Mouse (Mus musculus) frontal cortex, postnatal 14 days (tissue): ENCODE results near the gene Tspan4.

ENCODE experiments used
- DNase-seq, 2 experiments: peaks; one replicate each; pipeline ENCODE4 v3.0.0; 2022; ENCODE audit warnings: low spot score in 2 of 2

Gene Tspan4

GRCm38 (mm10) chr7:141476226-141476980 is 1.4 kb downstream of the Tspan4 start:
- no peak for DNase-seq

GRCm38 (mm10) chr7:141476981-141477370 is 1.9 kb downstream of the Tspan4 start:
- no peak for DNase-seq

GRCm38 (mm10) chr7:141477578-141478269 is 2.7 kb downstream of the Tspan4 start:
- DNase-seq: no peak

DNA sequence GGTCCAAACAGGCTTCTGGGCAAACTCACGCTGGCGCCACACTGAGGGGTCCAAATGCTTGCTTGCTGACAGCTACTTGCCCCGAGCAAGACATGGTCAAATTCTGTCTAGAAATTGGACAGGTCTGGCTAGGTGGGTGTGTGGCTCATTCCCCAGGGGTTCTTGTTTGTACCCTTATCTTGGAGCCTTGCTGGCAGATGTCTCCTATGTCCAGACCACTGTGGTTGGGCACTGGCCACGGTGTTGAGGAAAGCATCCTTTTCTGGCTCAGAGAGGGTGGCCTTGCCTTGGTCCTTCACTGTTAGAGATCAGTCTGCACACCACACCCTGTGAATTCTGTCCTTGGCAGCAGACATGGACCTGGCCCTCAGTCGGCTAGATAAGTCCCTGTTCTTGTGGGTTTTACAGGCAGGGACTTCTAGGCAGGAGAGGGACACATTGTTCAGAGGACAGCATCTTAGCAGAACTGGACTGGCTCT is 3.3 kb downstream of the Tspan4 start:
- DNase-seq: no peak

- DNase-seq: peak in 1 of 2 experiments; percentile 57
Observed at GRCm38 (mm10) chr7:141480842-141481497, 5.9 kb downstream of the Tspan4 start.

- no peak for DNase-seq
Observed at GRCm38 (mm10) chr7:141481498-141482401, 6.7 kb downstream of the Tspan4 start.

DNA sequence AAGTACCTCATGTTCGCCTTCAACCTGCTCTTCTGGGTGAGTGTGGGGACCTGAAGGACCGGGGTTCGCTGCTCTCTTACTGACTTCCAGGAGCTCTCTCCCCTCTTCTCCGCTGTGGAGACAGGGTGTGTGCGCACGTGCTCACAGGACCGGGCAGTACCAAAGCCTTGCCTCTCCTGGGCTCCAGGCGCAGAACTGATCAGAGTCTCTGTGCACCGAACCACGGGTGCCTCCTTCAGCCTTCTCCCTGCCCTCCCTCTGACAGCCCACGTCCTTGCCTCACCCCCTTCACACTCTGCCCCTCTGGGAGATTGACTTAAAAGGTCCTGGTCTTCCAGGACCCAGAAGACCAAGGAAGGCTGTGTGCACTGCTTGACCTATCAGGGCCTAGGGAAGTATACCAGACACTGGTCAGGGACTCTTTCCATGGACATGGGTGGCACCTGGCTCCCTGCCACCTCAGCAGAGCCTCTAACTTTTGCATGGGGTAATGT is 7.5 kb downstream of the Tspan4 start:
- DNase-seq: no peak

GRCm38 (mm10) chr7:141483114-141483653 is 8.1 kb downstream of the Tspan4 start:
- no peak for DNase-seq

- DNase-seq: no peak
Observed at GRCm38 (mm10) chr7:141484186-141485120, 9.4 kb downstream of the Tspan4 start.

DNA sequence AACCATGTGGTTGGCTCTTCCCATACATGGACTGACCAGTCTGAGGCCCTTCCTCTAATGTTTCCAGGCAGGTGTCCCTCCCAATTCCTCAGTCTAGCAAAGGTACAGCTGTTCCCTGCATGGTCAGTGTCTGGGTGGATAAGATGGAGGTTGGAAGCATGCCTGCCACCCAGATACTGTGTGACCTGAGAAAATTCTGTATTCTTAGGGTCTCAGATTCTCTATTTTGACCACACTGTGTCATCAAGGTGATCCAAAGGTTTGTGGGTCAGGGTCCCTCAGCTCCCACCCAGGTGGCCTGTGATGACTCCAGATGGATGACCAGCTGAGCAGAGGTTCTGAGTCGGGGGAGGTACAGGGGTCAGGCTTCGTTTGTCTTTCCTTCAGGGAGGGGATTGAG is 10.1 kb downstream of the Tspan4 start:
- DNase-seq: no peak

DNA sequence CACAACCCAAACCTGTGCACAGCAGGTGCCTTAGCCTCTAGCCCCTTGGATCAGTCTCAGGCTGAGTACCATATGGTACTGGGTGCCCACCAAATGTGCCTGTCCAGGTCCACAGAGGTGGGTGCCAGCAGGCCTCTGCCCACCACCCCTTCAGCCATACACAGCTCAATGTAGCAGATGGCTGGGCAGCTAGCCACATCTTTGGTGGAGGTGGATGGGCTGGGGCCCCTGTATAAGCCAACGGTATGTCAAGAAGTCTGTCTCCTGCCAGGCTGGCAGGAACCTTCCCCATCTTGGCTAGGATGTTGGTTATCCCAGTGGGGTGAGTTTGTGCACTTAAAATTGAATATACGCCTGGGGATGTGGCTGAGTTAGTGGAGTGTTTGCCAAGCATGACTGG is 10.6 kb downstream of the Tspan4 start:
- DNase-seq: no peak

GRCm38 (mm10) chr7:141486239-141486638 is 11.2 kb downstream of the Tspan4 start:
- DNase-seq: no peak

DNA sequence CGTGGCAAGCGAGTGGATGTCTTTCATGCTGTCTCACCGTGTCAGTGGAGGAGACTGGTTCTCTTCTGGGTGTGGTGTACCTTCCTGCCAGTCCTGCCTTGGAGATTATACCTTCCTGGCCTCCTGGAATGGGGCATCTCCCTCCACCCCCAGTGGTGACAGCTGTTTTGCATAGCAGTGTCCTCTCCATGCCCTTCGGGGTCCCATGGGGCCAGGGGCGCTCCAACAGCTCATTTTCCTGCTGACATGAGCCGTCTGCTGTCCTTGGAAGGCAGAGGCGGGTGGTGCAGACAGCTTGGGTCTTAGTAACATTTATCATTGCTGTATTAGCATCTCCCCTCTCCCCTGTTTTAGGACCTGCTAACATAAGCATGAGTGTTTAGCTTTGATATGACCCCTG is 12.1 kb downstream of the Tspan4 start:
- no peak for DNase-seq

DNA sequence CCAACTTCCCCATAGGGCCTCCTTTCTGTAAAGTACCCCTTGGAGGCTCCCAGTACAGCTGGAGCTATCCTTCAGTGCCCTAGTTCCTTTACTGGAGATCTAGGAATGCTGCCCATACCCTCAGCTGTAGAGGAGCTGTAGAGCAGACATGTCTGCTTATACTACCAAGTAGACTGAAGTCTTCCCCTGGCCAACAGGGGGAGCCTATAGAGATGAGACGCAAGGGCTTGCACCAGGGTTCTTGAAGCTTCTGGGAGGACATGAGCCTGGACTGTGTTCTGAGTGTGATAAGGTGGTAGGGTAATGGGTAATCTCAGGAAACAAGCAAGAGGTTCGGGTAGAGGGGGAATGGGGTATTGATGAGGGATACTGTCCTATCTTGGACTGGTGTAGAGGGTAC is 16.1 kb downstream of the Tspan4 start:
- no peak for DNase-seq

- no peak for DNase-seq
Observed at GRCm38 (mm10) chr7:141492738-141493137, 17.7 kb downstream of the Tspan4 start.

DNA sequence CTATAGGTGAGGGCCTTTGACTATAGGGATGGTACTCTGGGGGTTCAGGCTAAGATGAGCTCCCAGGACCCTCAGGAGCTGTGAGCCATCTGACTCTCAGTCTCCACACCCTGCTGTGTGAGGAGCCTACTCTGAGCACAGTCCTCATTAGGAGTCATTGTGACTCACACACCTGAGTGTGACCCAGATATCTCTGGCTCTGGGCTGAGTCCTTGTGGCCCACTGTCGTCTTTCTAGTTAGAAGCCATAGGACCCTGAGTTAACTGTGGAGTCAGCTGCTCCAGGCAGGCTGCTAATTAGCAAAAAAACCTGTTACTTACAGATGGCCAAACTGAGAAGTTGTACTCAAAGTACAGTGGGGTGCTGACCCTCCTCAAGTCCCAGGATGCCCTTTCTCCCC is 18.7 kb downstream of the Tspan4 start:
- no peak for DNase-seq

DNA sequence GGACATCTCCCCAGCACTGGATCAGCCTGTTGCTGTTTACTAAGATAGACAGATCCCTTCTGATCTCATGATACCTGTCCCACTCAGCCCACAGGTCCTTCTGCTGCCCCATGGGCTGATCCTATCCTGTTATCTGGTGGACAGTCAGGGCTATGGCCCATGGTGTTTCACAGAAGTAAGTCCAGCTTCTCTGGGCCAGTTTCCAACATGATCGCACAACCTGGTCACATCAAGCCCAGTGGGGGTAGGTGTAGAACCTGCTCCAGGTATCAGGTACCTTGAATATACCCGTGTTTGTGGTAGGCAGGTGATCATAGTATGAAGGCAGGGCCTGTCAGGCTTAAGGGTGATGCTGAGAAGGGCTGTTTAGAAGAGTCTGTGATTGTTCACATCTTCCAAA is 20.3 kb downstream of the Tspan4 start:
- no peak for DNase-seq

DNA sequence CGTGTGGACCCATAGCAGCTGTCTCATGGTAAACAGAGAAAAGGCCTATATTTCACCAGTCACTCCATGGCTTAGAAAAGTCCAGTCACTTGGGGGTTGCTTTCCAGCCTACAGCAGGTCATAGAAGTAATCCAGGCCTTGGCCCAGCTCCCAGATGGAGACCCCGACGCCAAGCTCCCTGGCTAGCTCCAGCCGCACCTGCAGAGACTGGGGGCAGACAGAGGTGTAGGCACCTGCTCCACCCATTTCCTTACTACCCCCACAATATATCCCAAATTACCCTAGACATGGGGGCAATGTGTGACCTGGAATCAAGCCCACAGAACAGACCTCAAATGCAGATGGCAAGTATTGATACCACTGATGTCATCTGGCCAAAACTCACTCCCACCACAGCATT is 20.9 kb downstream of the Tspan4 start:
- DNase-seq: no peak

GRCm38 (mm10) chr7:141497600-141497999 is 22.6 kb downstream of the Tspan4 start:
- no peak for DNase-seq
